Mouse (Mus musculus): ENCODE results near the gene Mapk1ip1l.

GRCm38 (mm10) chr14:47297785-47298407, at the start of gene Mapk1ip1l:
- TF ChIP-seq TCF12 (IDR thresholded peaks at IDR 0.05; ENCODE audit: insufficient read depth, poor library complexity, severe bottlenecking) (no peak), MAX (IDR thresholded peaks at IDR 0.05; ENCODE audit: low read depth) (no peak), E2F4 (IDR thresholded peaks at IDR 0.05; ENCODE audit: insufficient read depth) (peak; percentile 17), USF1 (IDR thresholded peaks at IDR 0.05; ENCODE audit: low read depth) (no peak), POLR2A (IDR thresholded peaks at IDR 0.05; ENCODE audit: insufficient read length, low read depth) (peak; percentile 84), POLR2AphosphoS2 (IDR thresholded peaks at IDR 0.05; ENCODE audit: insufficient read length, low read depth) (peak; percentile 83)
